Mouse (Mus musculus) left cerebral cortex, adult 11 months (tissue): ENCODE measurements around the gene Ssrp1.

Source experiments
- DNase-seq: peaks from one replicate; pipeline ENCODE4 v3.0.0; 2022; ENCODE audit warnings: low spot score

Ssrp1 gene

DNA sequence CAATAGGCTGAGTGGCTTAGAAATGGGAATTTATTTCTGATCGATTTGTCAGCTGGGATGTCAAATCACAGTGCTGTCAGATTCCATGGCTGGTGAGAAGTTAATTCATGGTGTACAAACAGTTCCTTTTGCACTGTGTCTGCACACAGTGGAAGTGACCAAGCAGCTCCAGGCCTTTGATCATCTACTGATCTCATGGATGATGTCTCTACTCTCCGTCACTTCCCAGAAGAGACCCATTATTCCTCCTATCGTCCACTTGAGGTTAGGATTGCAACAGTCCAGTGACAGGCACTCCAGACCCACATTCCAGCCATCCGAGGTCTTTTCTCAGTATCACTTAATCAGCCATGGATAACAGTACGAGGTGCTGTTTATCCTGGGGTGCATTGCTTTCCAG lies 36.7 kb downstream of the Ssrp1 start:
- no peak for DNase-seq

DNA sequence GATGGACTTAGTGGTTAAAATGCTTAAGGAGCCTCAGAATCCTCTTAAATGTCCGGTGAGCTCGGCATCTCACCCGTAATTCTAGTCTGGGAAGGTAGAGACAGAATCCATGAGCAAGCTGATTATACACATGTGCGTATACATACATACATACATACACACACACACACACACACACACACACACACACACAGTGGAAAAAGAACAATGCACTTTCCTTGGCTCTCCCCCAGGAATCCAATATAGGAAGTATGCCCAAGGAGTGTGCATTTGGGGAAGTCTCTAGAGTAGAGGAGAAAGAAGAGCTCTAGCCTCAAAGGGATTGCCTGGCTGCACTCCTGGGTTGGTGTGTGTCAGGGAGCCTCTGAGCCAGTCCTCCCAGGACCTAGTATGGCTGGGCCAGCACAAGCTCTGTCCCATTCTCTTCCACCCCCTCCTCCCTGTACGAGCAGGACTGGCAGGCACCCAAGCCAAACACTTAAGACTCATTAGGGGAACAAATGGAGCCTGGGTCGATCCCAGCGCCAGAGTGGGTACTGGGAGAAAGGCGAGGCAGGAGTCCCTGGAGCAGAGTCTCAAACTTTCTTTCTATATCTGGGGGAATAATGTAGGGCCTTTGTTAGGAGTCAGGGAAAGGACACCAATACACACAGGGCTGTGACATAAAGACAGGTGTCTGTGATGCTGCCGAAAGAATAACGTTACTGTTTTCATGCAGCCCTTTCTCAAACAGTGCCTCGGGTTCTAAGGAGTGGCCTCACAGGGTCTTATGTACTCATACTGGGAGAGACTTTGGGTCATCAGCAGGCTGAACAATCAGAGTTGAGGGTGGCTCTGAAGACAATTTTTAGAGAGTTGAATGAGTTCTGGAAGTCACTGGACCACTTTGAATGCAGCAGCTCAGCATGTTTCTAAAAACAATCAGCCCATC lies 51.9 kb downstream of the Ssrp1 start:
- no peak for DNase-seq

DNA sequence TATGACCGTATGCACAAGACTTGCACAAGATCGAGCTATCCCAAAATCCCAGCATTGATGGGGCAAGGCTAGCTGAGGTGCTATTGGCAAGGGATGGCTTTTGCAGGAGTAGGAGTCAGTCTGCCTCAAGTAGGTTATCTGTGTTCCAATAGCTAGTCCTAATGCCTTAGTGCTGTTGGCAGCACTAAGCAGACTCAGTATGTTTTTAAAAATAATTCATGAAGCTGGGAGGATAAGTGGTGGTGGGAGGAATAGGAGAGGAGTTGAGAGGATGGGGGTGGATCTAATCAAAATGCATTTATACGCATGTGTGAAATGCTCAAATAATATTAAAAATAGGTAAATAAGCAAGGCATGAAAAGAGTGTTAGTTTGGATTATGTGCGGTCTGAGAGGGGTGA lies 54.3 kb downstream of the Ssrp1 start:
- no peak for DNase-seq

DNA sequence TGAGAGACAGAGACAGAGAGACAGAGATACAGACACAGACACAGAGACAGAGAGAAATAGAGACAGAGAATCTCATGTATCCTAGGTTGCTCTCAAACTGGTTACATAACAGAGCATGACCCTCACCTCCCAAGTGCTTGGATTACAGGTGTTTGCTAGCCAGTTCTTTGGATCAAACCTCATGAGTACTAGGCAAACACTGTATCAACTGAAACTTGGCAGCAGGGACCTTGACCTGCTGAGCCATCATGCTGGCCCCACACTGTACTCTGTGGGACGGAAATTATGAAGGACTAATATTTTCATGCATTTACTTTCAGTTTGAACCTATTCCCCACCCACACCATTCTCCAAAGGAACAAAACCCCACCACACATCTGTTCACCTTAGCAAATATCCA lies 56.3 kb downstream of the Ssrp1 start:
- no peak for DNase-seq

DNA sequence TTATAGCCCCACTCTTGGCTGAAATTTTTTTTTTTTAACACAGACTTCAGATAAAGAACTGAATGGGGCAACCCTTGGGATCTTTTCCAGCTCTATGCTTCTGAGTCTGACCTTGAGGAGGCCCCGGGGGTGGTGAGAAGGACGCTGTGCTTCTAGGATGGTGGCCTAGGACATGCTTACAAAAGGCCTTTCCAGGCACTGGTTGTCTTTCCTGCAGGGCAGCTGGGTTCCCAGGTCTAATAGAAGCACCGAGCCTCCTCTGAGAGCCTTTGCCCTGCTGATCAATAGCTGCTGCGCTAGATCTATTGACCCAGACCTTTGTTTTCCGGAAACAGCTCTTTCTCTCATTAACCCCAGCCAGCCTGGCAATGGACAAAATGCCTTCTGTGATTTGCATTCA lies 58.9 kb downstream of the Ssrp1 start:
- no peak for DNase-seq
